Mouse (Mus musculus) T-helper 1 cell (primary cell): ENCODE measurements around the gene Ddrgk1.

Experiments used
- in situ Hi-C: fragments of 300-600 bp; cut with MboI, MseI; formaldehyde crosslinking; loops from one replicate; pipeline ENCODE4 v1.15.1; 2025; ENCODE audit warnings: high pct_unique_total_duplicates

Gene Ddrgk1

DNA sequence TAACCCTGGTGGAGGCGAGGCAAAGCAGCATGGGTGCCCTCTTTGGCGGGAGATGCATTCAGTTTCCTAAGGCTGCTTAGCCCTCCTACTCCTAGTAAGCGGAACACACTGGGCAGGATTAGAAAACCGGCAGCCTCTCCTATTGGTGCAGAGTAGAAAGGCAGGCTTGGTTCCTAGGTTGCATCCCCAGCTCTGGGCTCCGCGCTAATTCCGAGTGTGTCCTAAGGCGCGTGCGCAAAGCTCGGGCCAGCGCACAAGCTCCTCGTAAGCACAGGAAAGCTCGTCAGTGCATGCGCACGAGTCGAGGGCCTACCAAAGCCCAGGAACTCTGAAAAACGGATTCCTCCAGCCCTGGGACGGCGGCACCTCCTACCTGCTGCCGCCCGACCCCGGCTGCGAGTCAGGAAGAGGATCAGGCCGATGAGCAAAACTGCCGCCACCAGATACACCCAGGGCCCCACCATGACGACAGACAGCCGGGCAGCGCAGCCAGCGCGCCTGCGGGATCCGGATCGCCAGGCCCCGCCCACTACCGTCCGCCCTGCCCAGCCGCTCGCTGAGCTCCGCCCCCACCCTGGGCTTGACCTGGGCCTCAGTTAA lies at the start of gene Ddrgk1:
Gene Ddrgk1, minus strand, starts transcription at position 558 of the 600 bp plus-strand sequence.
- in situ Hi-C loops: no loop called here

DNA sequence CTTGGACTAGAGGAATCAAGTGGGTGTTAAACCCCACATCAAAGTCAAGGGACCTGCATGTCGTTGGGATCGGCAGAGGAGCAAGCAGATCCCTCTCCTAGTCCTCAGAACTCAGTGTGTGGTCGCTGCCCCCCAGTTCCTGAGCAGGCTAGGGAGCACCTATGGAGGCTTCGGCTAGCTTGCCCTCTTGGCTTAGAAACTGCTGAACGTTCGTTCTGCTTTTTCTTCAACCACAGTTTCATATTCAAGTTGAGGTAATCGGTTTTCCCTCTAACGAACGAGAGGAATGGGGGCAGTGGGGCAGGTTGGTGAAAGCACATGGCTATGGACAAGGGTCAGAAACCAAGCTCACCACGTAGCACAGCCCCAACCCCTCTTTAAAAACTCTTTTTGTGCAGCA lies 42.6 kb upstream of the Ddrgk1 start:
- in situ Hi-C loops: no loop called here

DNA sequence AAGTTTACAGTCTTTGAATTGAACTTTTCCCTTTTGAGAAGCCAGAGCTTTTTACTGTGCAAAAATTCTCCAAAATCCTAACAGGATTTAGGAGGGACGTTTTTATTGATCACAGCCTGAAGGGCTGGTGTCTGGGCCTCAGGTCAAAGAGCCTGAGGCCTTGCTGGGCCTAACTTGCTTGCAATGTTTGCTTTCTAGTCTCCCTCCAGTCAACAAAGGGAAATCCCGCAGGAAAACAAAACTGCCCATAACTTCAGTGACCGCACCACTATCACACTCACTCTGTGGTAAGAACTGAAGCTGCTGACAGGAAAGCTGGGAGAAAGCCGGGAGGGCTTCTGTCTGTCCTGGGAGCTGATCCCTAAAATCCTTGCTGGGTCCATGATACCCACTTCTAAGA lies 42.1 kb upstream of the Ddrgk1 start:
- in situ Hi-C loops: no loop called here

DNA sequence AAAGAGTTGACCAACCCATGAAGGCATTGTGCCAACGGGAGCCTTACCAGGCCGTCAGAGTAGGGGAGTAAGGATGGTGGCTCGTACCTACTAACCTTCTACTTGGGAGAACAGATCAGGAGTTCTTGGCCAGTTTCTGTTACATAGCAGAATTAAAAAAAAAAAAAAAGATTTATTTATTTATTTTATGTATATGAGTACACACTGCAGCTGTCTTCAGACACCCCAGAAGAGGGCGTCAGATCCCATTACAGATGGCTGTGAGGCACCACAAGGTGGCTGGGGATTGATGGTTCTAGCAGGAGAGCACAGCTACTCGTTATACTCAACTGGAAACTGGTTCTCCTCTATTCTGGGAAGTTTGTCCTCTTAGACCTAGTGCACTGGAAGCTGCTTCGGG lies 40.7 kb upstream of the Ddrgk1 start:
- in situ Hi-C loops: no loop called here

DNA sequence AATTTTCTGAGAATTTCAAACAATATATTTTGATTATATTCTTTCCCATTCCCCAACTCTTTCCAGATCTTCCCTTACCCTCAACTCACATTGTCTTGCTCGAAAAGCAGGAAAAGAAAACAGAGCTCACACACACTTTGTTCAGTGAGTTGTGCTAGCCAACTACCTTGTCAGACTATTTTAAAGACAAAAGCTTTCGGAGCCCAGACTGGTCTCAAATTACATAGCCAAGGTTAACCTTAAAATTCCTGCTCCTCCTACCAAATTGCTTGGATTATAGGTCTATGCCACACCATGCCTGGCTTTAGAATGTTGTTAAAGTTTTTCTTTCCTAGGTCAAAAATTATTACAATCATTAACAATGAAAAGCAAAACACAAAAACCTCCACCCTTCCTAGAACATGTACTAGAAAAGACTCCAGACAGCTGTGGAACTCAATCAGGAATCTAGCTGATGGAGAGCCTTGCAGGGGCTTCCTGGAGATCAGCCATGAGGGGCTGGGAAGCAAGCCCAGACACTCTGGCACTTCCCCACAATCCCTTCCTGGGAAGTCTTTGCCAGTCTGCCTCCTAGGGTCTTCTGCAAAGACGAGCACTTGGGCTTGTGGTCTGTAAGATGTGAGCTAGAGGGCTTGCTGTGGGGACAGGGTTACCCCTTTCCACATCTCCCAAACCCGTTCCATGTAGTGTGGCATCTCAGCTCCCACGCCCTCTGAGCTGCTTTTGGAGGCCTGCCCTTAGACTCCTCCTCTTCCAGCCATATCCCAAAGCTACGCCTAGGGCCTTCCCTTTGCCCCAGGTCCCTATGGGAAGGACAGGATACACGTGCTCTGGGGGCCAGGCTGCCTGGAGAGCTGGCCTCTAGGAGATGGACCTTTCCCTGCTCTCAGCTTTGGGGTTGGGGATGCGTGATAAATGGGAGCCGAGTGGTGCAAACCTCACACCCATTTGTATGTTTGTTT lies 39.9 kb upstream of the Ddrgk1 start:
- in situ Hi-C loops: no loop called here

DNA sequence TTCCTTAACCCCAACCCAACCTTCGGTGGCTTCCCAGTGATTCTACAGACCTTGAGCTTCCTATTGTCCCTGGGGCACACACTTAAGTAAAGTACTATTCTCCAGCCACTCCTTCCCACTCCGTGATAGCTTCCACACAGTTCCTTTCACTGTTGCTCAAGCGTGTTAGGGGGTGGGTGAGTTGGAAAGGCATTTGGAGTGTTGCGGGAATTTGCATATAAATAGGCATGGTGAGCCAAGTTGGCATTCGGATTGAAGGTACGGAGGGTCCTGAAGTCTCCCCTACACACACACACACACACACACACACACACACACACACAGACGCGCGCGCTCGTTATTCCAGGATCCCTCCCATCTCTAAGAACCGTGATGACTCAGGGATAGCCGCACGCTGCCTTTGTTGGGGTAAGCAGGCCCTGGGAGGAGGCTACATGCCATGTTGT lies 33.4 kb upstream of the Ddrgk1 start:
- in situ Hi-C loops: no loop called here

DNA sequence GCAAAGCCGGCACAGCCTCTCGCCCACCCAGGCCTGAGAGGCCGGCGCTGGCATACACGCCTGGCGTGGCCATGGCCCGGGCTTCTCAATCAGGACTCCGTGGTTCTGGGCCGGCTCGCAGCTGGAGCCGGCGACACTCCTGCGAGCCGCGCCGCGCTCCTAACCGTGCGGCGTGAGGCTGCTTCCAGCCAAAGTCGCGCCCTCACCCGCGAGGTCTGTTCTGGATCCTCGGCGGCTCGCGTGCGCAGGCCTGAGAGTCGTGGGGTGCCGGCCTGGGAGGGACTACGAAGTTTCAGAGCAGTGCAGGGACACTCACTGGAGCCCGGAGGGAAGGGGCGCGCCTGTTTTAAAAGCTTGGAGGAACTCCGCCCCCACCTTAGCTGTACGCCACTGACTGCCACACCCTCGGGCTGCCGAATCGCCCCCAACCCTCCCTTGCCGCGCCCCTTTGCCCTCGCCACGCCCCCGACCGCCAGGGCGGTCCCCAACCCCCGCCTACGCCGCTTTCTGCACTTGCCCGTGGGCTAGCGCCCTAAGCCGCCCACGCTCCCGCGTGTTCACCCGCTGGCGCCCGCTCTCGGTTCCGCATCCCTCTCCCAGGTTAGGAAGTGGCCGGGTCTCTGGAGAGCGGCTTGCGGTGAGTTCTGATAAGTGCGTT lies 32.8 kb upstream of the Ddrgk1 start, which contains the start of gene Slc4a11:
Gene Slc4a11, minus strand, starts transcription at position 367 of the 658 bp plus-strand sequence.
- in situ Hi-C loops: no loop called here

DNA sequence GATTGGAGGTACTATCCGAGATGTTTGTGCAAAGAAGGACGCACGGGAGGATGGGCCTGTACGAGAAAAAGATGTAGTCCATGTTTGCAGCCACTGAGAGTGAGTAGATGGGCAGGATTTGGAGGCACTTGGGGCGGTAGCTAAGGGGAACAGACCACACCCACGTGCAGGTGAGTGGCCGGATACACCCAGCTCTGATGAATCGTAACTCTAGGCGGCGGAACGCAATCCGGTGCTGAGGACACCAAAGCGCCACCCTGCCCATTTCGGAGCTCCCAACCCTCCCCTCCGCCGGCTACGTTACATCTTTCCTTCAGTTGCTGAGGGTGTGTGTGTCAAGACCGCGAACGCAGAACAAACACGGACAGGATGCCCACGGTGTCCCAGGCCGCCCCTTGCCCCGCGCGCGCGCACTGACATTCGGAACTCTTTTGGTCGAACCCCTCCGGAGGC lies 32.3 kb upstream of the Ddrgk1 start:
- in situ Hi-C loops: no loop called here

DNA sequence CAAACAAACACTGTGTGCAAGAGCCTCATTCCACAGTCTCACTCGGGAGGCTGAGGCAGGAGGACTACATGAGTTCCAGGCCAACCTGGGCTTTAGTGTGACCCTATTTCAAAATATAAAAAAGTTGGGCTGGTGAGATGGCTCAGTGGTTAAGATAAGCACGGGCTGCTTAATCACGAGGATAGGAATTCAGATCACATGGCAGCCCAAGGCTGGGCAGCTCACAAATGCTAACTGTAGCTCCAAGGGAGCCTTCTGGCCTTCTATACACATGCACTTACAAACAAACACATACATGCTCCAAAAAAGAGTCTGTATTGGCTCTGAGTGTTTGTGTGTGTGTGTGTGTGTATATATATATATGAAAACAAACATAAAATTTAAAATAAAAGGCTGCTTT lies 29.1 kb upstream of the Ddrgk1 start:
- in situ Hi-C loops: no loop called here

DNA sequence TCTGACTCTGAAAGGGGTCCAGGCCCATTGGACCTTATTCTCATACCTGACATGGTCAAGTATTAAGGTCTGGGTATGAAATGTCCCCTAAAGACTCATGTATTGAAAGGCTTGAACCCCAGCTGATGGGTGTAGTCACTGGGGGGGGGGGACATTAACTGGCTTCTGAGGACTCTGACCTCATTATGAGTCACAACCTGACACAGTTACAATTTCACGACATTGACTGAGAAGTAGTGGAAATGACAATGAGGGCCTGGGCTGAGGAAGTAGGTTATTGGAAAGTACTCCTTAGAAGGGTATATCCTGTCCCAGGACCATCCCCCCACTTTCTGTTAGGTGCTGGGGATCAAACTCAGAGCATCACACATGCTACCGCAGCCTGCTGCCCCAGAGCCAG lies 24.6 kb upstream of the Ddrgk1 start:
- in situ Hi-C loops: no loop called here

DNA sequence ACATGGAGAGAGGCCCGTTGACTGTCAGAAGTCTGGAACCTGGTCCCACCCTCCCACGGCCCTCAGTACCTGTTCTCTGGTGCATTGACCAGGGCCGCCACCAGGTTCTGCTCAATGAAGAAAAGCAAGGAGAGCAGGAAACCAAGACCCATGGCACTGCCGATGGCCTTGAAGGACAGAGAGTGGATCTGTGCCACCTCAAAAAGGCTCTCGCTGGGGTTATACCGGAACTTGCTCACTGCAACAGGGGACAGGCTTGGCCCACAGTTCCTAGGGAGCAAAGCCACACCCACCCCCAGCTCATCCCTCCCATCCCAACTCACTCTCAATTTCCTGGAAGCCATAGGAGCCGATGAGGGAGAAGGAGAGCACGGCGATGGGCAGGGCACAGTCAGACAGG lies 21.0 kb upstream of the Ddrgk1 start:
- in situ Hi-C loops: no loop called here

DNA sequence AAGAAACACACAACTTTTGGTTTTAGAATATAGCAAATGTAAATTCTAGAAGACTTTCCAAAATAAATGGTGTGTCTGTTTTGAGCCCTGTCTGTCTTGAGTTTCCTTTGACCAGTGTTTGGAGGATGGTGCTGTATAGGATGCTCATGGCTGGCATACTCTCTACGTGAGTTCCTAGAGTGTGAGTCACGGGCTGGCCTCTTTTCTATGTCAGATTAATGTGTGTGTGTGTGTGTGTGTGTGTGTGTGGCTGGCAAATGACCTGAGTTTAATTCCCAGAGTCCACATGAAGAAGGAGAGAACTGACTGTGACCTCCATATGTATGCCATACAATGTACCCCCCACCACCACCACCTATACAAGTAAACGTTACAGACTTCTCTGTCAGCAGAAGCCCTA lies 17.1 kb upstream of the Ddrgk1 start:
- in situ Hi-C loops: no loop called here

DNA sequence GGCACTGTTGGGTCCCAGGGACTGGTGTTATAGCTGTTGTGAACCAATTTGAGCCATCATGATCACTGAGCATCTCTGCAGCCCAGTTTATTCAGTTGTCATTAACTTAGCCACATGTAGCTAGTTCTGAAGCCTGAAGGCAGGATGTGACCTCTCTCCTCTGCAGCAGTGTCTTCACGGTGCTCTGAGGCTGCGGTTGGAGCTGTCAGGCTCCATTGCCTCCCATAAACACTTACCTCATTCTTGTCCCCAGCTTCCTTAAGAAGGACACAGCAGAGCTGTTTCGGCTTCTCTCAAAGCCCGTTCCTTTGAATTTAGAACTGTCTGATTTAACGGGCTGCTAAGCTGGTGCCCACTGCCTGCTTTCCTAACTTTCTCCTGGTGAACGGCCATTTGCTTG lies 15.4 kb upstream of the Ddrgk1 start:
- in situ Hi-C loops: no loop called here

DNA sequence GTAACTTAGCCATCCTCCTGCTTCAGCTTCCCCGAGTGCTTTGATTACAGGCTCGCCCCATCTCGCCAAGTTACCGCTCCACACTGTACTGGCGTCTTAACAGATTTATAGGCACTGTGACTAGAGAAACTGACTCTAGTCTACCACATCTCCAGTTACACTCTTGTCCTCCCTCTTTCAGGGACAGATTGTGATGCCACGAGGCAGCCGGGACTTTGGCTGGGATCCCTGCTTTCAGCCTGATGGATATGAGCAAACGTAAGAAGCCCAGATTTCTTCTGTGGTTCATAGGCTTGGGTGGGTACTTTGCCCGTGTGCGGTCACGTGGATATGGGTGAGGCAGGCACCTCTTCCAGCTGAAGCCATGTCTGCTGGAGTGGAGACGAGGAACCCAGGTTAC lies 14.7 kb upstream of the Ddrgk1 start:
- in situ Hi-C loops: no loop called here

DNA sequence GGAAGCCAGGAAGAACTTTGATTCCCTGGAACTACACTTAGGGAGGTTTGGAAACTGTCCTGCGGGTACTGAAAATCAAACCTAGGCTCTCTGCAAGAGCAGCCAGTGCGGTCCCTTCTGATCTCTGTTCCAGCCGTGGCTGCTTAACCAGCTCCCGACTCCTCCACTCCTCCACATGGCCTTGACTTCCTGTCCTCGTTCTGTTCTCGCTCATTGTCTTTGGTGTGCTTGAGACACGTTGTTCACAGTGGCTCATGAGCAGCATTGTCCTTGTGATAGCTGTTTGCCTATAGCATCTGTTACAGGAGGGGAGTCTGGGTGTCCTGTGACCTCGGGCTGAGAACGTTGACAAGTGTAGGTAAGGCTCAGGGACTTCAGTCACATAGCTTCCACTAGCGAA lies 12.8 kb upstream of the Ddrgk1 start:
- in situ Hi-C loops: no loop called here

DNA sequence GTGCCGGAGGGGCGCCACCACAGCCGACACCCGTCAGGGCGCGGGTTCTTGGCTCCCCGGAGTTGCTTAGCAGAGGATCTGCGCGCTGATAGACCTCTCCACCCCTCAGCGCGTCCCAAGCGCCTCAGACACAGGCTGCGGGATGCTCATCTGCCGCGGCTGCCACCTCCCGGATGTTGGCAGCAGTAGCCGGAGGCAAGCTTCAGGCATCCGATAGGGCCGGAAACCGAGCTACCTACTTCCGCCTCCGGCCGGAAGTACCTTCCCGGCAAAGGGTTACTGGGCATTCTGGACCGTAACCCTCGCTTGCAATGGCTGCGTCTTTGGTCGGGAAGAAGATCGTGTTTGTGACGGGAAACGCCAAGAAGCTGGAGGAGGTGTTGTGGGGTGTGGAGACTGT lies 3.1 kb upstream of the Ddrgk1 start, which contains the start of gene Itpa:
Gene Itpa, plus strand, starts transcription at position 52 of the 400 bp plus-strand sequence.
- in situ Hi-C loops: no loop called here

DNA sequence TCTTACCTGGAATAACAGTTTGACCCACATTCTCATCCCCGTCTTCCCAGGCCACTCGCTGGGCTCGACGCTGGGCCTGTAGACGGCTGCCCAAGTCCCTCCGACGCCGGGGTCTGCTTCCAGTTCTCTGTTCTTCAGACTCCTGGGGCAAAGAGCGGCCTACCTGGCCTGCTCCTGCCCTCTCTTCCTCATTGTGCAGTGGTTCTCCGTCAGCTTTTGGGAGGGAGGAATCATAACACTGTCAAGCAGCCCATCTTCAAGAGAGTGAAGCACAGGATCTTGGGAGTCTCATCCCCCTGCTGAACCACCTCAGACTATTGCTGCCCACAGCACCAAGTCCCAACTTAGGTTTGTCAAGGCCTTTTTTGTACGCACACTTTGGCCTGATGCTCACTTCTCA lies 1.1 kb downstream of the Ddrgk1 start:
- in situ Hi-C loops: no loop called here

DNA sequence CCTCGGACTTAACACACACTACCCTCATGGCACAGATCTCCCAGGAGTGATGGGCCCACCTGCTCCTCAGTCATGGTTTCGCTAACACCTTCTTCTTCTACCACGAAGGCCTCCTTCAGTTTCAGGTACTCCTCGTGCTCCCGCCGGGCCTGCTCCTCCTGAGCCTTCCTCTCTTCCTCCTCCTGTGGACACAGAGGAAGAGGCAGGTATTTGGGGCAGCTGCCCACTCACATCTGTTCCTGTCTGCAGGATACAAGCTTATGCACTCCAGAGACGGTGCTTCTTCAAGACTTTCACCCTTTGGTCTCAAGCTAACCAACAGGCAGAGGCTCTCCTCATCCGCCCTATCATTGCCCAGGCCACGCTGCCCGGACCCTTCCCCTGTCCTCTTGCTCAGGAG lies 5.9 kb downstream of the Ddrgk1 start:
- in situ Hi-C loops: loop anchor here (10.0 kb wide), 1 partner anchor 374 kb away; the partner anchor contains the start of gene Idh3b

DNA sequence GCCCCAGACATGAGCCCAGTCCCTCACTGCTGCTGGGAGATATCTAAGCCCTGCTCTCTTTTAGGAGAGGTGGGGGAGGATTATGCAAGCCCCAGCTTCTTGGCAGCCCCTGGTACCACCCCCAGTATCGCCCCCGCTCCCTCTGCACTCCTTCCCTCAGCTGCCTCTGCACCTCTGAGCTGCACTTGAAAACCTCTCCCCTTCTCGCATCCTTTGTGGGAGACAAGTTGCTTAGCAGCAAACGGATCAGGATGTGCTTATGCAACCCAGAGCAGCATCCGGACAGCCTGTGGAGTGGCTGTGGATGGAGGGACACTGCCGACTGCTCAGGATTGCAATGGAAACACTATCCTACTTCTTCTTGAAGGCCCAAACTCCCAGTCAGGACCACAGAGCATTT lies 6.9 kb downstream of the Ddrgk1 start:
- in situ Hi-C loops: loop anchor here (10.0 kb wide), 1 partner anchor 373 kb away; the partner anchor contains the start of gene Idh3b

DNA sequence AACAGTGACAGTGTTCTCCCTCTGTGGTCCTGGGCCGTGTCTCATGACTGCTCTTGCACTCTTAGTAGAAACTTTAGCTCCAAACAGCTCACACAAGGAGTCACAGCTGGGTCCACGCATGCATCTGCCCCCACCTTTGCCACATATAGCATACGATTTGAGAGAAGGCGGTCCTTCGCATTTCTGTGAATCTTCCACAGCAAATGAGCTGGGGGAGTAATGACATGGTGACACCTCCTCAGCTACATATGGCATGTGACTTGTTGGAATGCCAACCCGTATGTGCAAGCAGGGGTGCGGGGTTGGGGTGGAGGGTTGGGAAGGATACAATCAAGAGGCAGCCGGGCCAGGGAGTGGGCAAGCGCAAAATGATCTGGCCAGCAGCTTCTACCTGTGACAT lies 7.9 kb downstream of the Ddrgk1 start:
- in situ Hi-C loops: loop anchor here (10.0 kb wide), 1 partner anchor 372 kb away; the partner anchor contains the start of gene Idh3b

DNA sequence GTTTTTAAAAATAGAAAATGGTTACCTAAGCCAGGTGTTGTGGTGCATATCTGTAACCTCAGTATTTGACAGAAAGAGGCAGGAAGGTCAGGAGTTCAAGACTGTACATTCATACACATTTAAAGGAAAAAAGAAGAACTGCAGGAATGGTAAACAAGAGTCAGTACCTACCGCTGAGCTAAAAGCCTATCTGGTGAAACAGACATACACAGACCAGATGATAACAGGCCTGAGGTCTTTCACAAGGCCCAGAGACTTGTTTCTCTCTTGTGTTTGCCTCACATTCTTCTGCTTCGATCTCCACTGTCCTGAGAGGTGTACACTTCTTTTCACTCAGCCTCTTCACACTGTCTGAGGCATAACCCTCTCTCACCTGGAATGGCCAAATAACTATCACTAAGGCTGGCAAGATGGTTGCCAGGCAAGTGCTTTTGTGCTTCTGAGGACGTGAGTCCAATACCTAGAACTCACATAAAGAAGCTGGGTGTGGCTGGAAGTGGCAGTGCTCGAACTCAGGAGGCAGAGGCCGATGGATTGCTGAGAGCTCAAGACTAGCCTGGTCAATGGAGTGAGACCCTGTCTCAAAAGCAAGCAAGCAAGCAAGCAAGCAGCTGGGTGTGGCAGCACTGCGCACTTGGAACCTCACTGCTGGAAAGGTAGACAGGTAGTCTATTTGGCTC lies 8.7 kb downstream of the Ddrgk1 start:
- in situ Hi-C loops: loop anchor here (10.0 kb wide), 1 partner anchor 371 kb away; the partner anchor contains the start of gene Idh3b
